Mouse (Mus musculus): ENCODE data around the gene Lrrc27.

GRCm38 (mm10) chr7:139218641-139219415 is 6.0 kb downstream of the Lrrc27 start:
- no peak for TF ChIP-seq CTCF (IDR thresholded peaks at IDR 0.05; ENCODE audit: low read depth)
- TF ChIP-seq EP300 (IDR thresholded peaks at IDR 0.05; ENCODE audit: low read depth): no peak
